Mouse (Mus musculus): ENCODE measurements around the gene Zfp428. TPM values are rescaled to one million over a fixed set of nuclear protein-coding genes. Genes with fewer than 3 reads are reported as not detected.
A peak's percentile ranks its signal among the peaks of the same experiment; 100 is the strongest.

Zfp428 gene
- total and polyA plus RNA-seq, 3 experiments, result 12.4 to 16.4 TPM; not detected in 1

- no peak overlapping the region for H3K4me3 ChIP-seq (ENCODE audit: control insufficient read depth in 1 of 2, insufficient read depth in 1 of 2, low read depth in 2 of 2, low read length in 2 of 2)
- H3K9ac ChIP-seq (ENCODE audit: control insufficient read depth, low read depth, low read length, poor library complexity, severe bottlenecking), result no peak overlapping the region
- peaks cover 2 to 10% of the 10 kb centered on the region in 2 experiments; a peak in 3 of 4 replicates for H3K4me1 ChIP-seq (ENCODE audit: control insufficient read depth in 1 of 2, insufficient read depth in 2 of 2, low read length in 2 of 2)
- no peak overlapping the region for H3K27ac ChIP-seq (ENCODE audit: control insufficient read depth, low read depth, low read length)
- TF ChIP-seq CTCF (IDR thresholded peaks at IDR 0.05 in 2 of 3, conservative IDR thresholded peaks at IDR 0.05 in 1 of 3; ENCODE audit: control insufficient read depth in 1 of 3, insufficient read depth in 1 of 3, low read depth in 2 of 3, low read length in 3 of 3, poor library complexity in 1 of 3, severe bottlenecking in 1 of 3) (no peak), ZMIZ1 (IDR thresholded peaks at IDR 0.05; ENCODE audit: low read depth, low read length) (no peak), ZKSCAN1 (IDR thresholded peaks at IDR 0.05; ENCODE audit: low read depth, low read length) (no peak), NRF1 (IDR thresholded peaks at IDR 0.05; ENCODE audit: insufficient read depth, low read depth, low read length, poor library complexity, severe bottlenecking) (no peak), POLR2AphosphoS2 (IDR thresholded peaks at IDR 0.05; ENCODE audit: low read length) (no peak), SMC3 (IDR thresholded peaks at IDR 0.05; ENCODE audit: low read depth, low read length) (no peak), MXI1 (IDR thresholded peaks at IDR 0.05; ENCODE audit: low read depth, low read length) (no peak)
- no peaks in the 10 kb centered on the region for H3K9me3 ChIP-seq (replicated peaks; ENCODE audit: insufficient read depth, low read length)
- H3K27me3 ChIP-seq (ENCODE audit: control insufficient read depth in 1 of 2, insufficient read depth in 2 of 2, low read length in 2 of 2), result peaks cover 0 to 2% of the 10 kb centered on the region in 2 experiments; a peak in 1 of 4 replicates
- no peaks in the 10 kb centered on the region for H3K79me2 ChIP-seq (ENCODE audit: control insufficient read depth, insufficient read depth, low read length, poor library complexity)
- no peak for DNase-seq (ENCODE audit: low read depth, low spot score)
- H3K36me3 ChIP-seq (ENCODE audit: control insufficient read depth in 1 of 2, insufficient read depth in 2 of 2, low read length in 2 of 2), result peaks cover 0 to 6% of the 10 kb centered on the region in 2 experiments; a peak in 1 of 4 replicates
Observed at GRCm38 (mm10) chr7:24523723-24524122, 16.9 kb downstream of the Zfp428 start.

- H3K4me3 ChIP-seq (ENCODE audit: control insufficient read depth in 1 of 2, insufficient read depth in 1 of 2, low read depth in 2 of 2, low read length in 2 of 2), result no peak overlapping the region
- no peaks in the 10 kb centered on the region for H3K9me3 ChIP-seq (replicated peaks; ENCODE audit: insufficient read depth, low read length)
- H3K4me1 ChIP-seq (ENCODE audit: control insufficient read depth in 1 of 2, insufficient read depth in 2 of 2, low read length in 2 of 2), result peaks cover 2 to 19% of the 10 kb centered on the region in 2 experiments
- H3K27ac ChIP-seq (ENCODE audit: control insufficient read depth, low read depth, low read length), result no peak overlapping the region
- peaks cover 0 to 14% of the 10 kb centered on the region in 2 experiments; a peak in 2 of 4 replicates for H3K36me3 ChIP-seq (ENCODE audit: control insufficient read depth in 1 of 2, insufficient read depth in 2 of 2, low read length in 2 of 2)
- peak; percentile 24 for DNase-seq (ENCODE audit: low read depth, low spot score)
- no peak overlapping the region for H3K9ac ChIP-seq (ENCODE audit: control insufficient read depth, low read depth, low read length, poor library complexity, severe bottlenecking)
- H3K79me2 ChIP-seq (ENCODE audit: control insufficient read depth, insufficient read depth, low read length, poor library complexity), result no peaks in the 10 kb centered on the region
- H3K27me3 ChIP-seq (ENCODE audit: control insufficient read depth in 1 of 2, insufficient read depth in 2 of 2, low read length in 2 of 2), result peaks cover 0 to 2% of the 10 kb centered on the region in 2 experiments; a peak in 1 of 4 replicates
- TF ChIP-seq MXI1 (IDR thresholded peaks at IDR 0.05; ENCODE audit: low read depth, low read length) (no peak), SMC3 (IDR thresholded peaks at IDR 0.05; ENCODE audit: low read depth, low read length) (peak; percentile 21; the same call in 1 of the 2 replicates), MYB (IDR thresholded peaks at IDR 0.05; ENCODE audit: low read depth, low read length) (no peak), ZKSCAN1 (IDR thresholded peaks at IDR 0.05; ENCODE audit: low read depth, low read length) (no peak), RCOR1 (IDR thresholded peaks at IDR 0.05; ENCODE audit: low read depth, low read length) (no peak), CTCF (IDR thresholded peaks at IDR 0.05 in 2 of 3, conservative IDR thresholded peaks at IDR 0.05 in 1 of 3; ENCODE audit: control insufficient read depth in 1 of 3, insufficient read depth in 1 of 3, low read depth in 2 of 3, low read length in 3 of 3, poor library complexity in 1 of 3, severe bottlenecking in 1 of 3) (peak in 1 of 3 experiments; percentile 48; a peak in 2 of 6 replicates), POLR2AphosphoS5 (IDR thresholded peaks at IDR 0.05; ENCODE audit: borderline replicate concordance, low read depth, low read length) (no peak), E2F4 (IDR thresholded peaks at IDR 0.05; ENCODE audit: borderline replicate concordance, low read depth, low read length) (no peak), USF2 (IDR thresholded peaks at IDR 0.05; ENCODE audit: borderline replicate concordance in 1 of 2, insufficient read depth in 1 of 2, low read depth in 1 of 2, low read length in 2 of 2) (no peak)
Observed at GRCm38 (mm10) chr7:24524978-24525377, 18.2 kb downstream of the Zfp428 start.
